Mouse (Mus musculus) limb, embryonic 10.5 days (tissue): ENCODE results near the gene Zfp667. TPM values are rescaled to one million over a fixed set of nuclear protein-coding genes. Genes with fewer than 3 reads are reported as not detected.
"Not testable (repeated sequence)": the region's sequence is repeated elsewhere in the genome, so short reads cannot be mapped to it uniquely, and the experiment has no call there.

Source experiments
- DNase-seq: peaks from one replicate; pipeline ENCODE4 v3.0.0-alpha.2; 2017; ENCODE audit warnings: low spot score
- H3K27ac ChIP-seq: fragments of 300-500 bp; sonication (generic); 2 replicates; pipeline ENCODE4 v1.5.1; 2016; ENCODE audit warnings: mild to moderate bottlenecking
- H3K27me3 ChIP-seq: fragments of 300-500 bp; sonication (generic); 2 replicates; pipeline ENCODE4 v1.6.1; 2016; ENCODE audit warnings: low read depth, mild to moderate bottlenecking; ENCODE audit not compliant: poor library complexity, severe bottlenecking
- H3K36me3 ChIP-seq: fragments of 300-500 bp; sonication (generic); 2 replicates; pipeline ENCODE4 v1.6.1; 2016; ENCODE audit warnings: mild to moderate bottlenecking, moderate library complexity
- H3K4me1 ChIP-seq: fragments of 300-500 bp; sonication (generic); 2 replicates; pipeline ENCODE4 v1.6.1; 2016
- H3K4me3 ChIP-seq: fragments of 300-500 bp; sonication (generic); 2 replicates; pipeline ENCODE4 v1.5.1; 2016; ENCODE audit warnings: mild to moderate bottlenecking, moderate library complexity
- H3K9me3 ChIP-seq: fragments of 300-500 bp; sonication (generic); replicated peaks from 2 replicates; pipeline ENCODE4 v1.6.1; 2016; ENCODE audit warnings: mild to moderate bottlenecking
- WGBS: fragments of 180-500 bp; shearing (Covaris S2); methylation state at CpG from one replicate; pipeline ENCODE4 v1.1.7; 2016; 5-methylcytosine and 5-hydroxymethylcytosine counted together
- polyA plus RNA-seq: library from polyadenylated mRNA; unstranded; fragments of >200 nt; fragmentation: Nextera tagmentation; extraction: Ambion mirVana; gene quantifications from 2 replicates; pipeline ENCODE4 v1.2.1, GENCODE M21; 2016

Zfp667 gene
- polyA plus RNA-seq, 1 experiment from 2014 or later = 6.4 TPM

DNA sequence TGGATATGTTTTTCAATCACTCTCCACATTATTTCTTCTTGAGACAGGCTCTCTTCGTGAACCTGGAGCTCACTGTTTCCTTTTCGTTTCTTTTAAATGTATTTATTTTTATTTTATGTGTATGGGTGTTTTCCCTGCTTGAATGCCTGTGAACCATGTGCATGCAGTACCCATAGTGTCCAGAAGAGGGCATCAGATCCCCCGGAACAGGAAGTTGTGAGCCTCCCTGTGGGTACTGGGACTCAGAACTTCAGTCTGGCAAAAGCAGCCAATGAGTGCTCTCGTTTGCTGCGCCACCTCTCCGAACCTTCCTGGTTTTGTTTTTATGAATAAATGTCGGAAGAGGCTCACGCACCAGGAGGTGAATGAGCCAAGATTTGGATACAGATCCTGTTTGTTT, 20.7 kb upstream of the Zfp667 start:
- no peak overlapping the region for H3K4me3 ChIP-seq
- DNase-seq = peak; percentile 39
- no peaks in the 10 kb centered on the region for H3K36me3 ChIP-seq
- 62% methylated on average over 8 of the region's 8 CpGs for WGBS
- no peaks in the 10 kb centered on the region for H3K4me1 ChIP-seq
- 0 out of 2 replicates have a peak, but pooled peaks cover 2% of the 10 kb centered on the region for H3K9me3 ChIP-seq
- no peaks in the 10 kb centered on the region for H3K27me3 ChIP-seq
- H3K27ac ChIP-seq = no peak overlapping the region

DNA sequence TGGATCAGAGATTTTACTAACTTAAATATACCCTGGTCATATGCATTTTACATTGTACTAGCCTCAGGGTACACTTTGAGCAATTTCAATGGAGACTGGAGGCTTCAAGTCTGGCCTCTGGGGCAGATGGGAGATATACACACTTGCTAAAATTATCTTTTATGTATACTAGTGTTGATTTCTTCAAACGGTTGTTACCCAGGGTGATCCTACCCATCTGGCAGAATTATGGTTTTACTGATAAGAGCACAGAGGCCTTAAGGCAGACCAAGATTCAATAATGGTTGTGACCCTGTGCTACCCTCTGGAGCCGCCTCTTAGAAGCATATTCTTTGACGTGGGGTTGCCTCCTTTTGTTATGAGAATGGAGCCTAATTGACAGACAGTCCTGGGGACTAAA, 8.5 kb upstream of the Zfp667 start:
- H3K36me3 ChIP-seq = no peaks in the 10 kb centered on the region

DNA sequence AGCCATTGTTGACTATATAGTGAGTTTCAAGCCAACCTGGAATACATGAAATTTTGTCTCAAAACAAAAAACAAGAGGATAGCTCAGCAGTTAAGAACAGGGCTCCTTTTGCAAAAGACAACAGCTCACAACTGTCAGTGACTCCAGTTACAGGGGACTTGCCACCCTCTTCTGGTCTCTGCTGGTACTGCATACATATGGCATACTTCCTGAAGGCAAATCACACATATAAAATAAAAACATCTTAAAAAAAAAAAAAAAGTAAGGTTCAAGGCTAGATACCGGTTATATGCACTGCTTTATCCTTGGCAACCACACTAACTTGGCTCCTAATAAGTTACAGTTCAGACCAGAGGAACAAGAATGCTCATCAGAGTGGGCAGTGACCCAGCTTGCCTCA, 3.6 kb upstream of the Zfp667 start:
- Histone ChIP-seq H3K36me3 (no peaks in the 10 kb centered on the region), H3K9me3 (no peaks in the 10 kb centered on the region), H3K4me1 (peaks cover 15% of the 10 kb centered on the region), H3K4me3 (peak overlapping the region; percentile 61), H3K27me3 (no peaks in the 10 kb centered on the region), H3K27ac (peak overlapping the region; percentile 87; the same call in 1 of the 2 replicates)
- DNase-seq = peak; percentile 67
- 2% methylated on average over 1 of the region's 1 CpGs for WGBS

More for the DNA sequence above, 8.5 kb upstream of the Zfp667 start:
- 54% methylated on average over 3 of the region's 3 CpGs for WGBS
- Histone ChIP-seq H3K27me3 (no peaks in the 10 kb centered on the region), H3K4me1 (no peaks in the 10 kb centered on the region), H3K9me3 (no peaks in the 10 kb centered on the region), H3K27ac (no peak overlapping the region), H3K4me3 (no peak overlapping the region)
- no peak for DNase-seq

DNA sequence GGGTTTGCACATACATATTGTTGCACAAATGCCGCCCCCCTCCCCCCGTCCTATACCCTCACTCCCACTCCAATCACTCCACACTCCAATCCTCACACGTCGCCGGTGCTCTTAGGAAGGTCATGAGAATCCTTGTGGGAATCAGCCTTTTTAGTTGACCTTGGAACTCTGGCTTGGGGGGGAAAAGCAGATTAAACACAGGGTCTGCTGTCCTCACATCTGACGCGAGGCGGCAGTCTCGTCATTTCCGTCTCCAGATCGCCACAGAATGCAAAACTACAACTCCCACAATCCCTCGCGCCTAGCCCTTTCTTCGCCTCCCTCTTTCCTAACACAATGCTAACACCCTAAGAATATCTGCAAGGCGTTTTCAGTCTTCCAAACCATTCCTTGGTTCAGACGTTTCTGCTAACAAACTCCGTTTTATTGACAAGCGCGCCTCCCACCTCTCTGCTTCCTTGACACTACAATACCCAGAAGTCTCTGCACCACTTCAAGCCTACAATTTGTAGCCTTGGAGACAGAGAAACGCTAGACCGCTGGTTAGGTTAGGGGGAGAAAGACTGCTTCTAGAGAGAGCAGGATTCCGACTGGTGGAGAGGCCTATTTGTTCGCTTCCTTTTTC, 2.8 kb upstream of the Zfp667 start:
- DNase-seq = peak; percentile 83
- Histone ChIP-seq H3K4me1 (peaks cover 15% of the 10 kb centered on the region), H3K27me3 (no peaks in the 10 kb centered on the region), H3K9me3 (no peaks in the 10 kb centered on the region), H3K4me3 (peak overlapping the region; percentile 61), H3K27ac (peak overlapping the region; percentile 87), H3K36me3 (no peaks in the 10 kb centered on the region)
- WGBS = 2% methylated on average over 23 of the region's 23 CpGs

DNA sequence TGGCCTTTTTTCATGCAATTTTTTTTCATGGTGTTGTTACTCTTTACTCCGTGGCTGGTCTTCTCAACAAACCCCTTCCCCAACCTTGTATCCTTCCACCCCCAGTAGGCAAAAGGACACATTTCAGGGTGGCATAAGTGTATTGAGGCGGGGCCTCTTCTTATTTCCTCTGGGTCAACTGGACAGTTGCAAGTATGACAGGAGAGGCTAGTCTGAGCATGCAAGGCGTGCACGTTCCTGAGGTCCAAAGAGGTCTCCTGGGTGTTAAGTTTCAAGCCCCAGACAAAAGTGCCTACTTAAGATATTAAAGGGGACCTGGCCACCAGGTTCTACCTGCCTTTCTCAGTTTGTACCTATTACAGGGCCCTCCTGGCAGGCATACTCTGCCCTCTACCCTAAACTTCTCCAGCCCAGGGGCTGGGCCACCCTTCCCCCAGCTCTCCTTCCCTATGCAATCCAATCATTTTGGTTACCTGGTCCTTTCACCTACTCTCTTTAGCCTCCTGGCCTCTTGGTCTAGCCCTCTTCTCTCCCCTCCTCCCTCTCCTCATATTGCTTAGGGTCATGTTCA, 1.9 kb upstream of the Zfp667 start:
- no peaks in the 10 kb centered on the region for H3K9me3 ChIP-seq
- 83% methylated on average over 4 of the region's 4 CpGs for WGBS
- no peak for DNase-seq
- peaks cover 15% of the 10 kb centered on the region for H3K4me1 ChIP-seq
- H3K4me3 ChIP-seq = no peak overlapping the region
- H3K27ac ChIP-seq = no peak overlapping the region
- no peaks in the 10 kb centered on the region for H3K27me3 ChIP-seq
- H3K36me3 ChIP-seq = no peaks in the 10 kb centered on the region

DNA sequence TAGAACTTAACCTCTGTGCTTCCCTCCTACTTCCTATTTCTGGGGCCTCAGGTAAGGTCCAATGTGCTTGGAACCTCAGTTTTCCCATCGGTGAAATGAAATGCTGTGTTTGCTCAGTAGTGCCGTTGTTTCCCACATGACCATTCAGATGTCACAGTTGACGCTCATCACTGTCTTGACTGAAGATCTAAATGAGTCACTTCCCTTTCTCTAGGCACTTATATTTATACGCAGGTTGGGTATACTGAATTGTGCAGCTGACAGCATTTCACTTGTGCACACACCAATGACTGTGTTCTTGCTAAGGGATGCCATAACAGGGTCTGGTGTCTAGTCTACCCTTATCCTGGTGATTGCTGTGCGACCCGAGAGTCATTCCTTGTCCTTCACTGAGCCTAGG, 1.0 kb upstream of the Zfp667 start:
- no peaks in the 10 kb centered on the region for H3K9me3 ChIP-seq
- no peaks in the 10 kb centered on the region for H3K27me3 ChIP-seq
- no peak overlapping the region for H3K4me3 ChIP-seq
- WGBS = 93% methylated on average over 6 of the region's 6 CpGs
- H3K4me1 ChIP-seq = peaks cover 15% of the 10 kb centered on the region
- H3K36me3 ChIP-seq = no peaks in the 10 kb centered on the region
- DNase-seq = no peak
- H3K27ac ChIP-seq = no peak overlapping the region

DNA sequence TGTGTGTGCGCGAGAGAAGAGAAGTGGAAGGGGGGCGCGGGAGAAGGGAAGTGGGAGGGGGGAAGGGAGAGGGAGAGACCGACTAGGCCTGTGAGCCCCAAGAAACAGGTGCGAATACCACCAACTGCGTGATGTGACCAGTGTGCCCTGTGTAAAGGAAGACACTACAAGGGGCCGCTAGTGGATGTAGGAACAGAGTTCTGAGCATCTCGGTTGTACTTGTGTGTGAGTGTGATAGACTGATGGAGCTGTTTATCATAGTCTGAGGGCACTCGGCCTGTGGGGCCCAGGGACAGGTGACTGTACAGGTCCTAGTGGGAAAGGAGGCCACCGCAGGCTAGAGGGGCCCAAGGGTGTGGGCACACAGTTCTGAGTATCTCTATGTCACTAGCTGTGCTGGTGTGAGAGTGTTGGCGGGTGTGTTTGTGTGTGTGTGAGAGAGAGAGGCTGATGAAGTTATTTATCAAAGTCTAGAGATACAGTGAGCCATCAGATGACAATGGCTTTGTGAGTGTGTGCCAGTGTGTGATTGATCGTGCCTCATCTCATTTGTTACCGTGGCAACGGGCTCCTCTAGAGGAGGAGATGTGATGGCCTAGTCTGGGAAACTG, 647 bp downstream of the Zfp667 start:
- 38% methylated on average over 15 of the region's 15 CpGs for whole genome bisulfite sequencing
- Histone ChIP-seq H3K4me1 (peaks cover 15% of the 10 kb centered on the region), H3K27me3 (no peaks in the 10 kb centered on the region), H3K36me3 (no peaks in the 10 kb centered on the region), H3K4me3 (peak overlapping the region; percentile 65), H3K9me3 (no peaks in the 10 kb centered on the region), H3K27ac (peak overlapping the region; percentile 82)
- peak; percentile 33 for DNase-seq

DNA sequence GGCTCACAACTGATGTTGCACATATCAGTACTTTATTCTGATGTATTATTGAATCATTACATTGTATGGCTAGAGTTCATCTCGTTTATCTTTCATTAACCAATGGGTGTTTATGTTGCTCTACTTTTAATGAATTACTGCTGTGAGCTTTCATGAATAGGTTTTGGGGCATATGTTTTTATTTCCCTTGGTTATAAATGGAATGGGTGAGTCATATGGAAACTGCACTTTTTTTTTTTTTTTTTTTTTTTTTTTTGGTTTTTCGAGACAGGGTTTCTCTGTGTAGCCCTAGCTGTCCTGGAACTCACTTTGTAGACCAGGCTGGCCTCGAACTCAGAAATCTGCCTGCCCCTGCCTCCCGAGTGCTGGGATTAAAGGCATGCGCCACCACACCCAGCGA, 4.7 kb downstream of the Zfp667 start:
- not testable (repeated sequence) for H3K36me3 ChIP-seq, H3K4me1 ChIP-seq
- 81% methylated on average over 6 of the region's 6 CpGs for WGBS

DNA sequence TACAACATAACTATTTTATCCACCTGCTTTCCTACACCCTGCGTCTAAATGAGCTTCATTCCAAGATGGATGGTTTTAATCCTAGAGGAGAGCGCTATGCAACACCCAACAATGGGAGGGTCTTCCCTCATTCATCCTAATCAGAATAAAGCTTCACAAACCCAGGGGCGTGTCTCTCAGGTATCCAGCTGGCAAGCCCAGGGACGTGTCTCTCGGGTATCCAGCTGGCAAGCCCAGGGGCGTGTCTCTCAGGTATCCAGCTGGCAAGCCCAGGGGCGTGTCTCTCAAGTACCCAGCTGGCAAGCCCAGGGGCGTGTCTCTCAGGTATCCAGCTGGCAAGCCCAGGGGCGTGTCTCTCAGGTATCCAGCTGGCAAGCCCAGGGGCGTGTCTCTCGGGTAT, 14.4 kb downstream of the Zfp667 start:
- not testable (repeated sequence) for H3K27me3 ChIP-seq, H3K27ac ChIP-seq, DNase-seq, H3K4me3 ChIP-seq, H3K4me1 ChIP-seq, H3K9me3 ChIP-seq
- WGBS = 76% methylated on average over 11 of the region's 11 CpGs
- H3K36me3 ChIP-seq = peaks cover 18% of the 10 kb centered on the region

More for the DNA sequence above, 4.7 kb downstream of the Zfp667 start:
- DNase-seq, H3K27me3 ChIP-seq, H3K9me3 ChIP-seq, H3K27ac ChIP-seq, H3K4me3 ChIP-seq: not testable (repeated sequence)

DNA sequence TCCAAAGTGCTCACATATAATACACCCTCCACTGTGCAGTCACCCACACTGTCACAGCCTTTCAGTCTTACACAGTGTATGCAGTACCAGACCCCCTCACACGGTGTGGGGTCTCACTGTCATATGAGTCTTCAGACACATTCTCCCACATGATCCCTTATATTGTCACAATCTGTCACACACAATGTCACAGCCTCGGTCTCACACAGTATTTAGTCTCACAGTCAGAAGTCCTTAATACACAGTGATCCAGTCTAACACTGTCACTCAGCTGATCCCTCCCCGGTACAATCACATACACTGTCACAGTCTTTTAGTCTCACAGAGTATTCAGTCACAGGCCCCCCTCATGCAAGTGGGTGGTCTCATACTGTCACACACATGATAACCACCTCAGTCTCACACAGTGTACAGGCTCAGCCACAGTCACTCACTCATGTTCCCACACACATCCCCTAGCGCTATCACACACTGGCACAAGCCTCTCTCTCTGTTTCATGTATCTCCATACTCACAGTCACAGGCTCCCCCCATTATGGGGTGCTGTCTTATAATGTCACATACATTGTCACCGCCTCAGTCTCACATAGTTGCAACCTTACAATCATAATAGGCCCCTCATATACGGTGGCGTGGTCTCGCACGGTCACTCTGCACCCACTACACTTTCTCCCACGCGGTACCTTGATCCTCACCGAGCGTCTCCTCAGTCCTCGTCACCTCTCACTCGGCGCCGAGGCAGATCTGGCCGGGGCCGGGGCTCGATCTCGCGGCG, 44.3 kb downstream of the Zfp667 start:
- peak overlapping the region; percentile 90 for H3K27ac ChIP-seq
- peak overlapping the region; percentile 67 for H3K4me3 ChIP-seq
- no peaks in the 10 kb centered on the region for H3K9me3 ChIP-seq
- WGBS = 20% methylated on average over 23 of the region's 23 CpGs
- H3K4me1 ChIP-seq = peaks cover 10% of the 10 kb centered on the region
- H3K27me3 ChIP-seq = no peaks in the 10 kb centered on the region
- peaks cover 3% of the 10 kb centered on the region; the same call in 1 of the 2 replicates for H3K36me3 ChIP-seq
- no peak for DNase-seq

DNA sequence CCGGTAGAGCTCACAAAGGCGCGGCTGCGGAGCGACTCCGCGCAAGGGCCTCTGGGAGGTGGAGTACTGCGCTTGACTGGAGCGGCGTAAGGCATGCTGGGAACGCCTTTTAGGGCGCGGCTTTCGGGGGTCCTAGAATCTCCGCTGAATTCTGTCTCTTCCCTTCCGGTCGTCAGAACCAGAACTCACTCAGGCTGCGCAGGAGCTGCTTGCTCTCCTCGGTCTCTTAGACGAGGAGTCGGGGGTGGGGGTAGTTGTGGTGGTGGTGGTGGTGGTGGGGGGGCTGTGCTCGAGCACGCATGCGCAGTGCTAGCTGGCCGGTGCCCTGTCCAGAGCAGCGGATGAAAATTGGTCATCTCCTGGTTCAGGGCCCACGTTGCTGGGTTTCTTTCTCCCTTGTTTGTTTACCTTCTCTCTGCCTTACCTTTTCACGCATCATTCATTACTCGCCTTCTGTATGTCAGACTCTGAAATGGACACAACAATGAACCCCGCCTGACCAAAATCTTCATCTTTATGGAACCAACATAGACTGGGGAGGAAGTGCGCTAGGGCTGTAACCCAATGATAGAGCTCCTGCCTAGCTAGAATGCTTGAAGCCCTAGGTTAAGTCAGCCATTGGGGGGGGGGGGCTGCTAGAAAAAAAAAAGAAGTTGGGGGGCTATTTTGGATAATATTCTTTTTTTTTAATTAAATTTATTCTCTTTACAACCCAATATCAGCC, 45.0 kb downstream of the Zfp667 start, which contains the start of gene Zfp583:
Gene Zfp583, minus strand, starts transcription at position 53 of the 724 bp plus-strand sequence.
- peak; percentile 86 for DNase-seq
- Histone ChIP-seq H3K27ac (peak within 1 kb of the TSS; percentile 90), H3K9me3 (no peaks in the 10 kb centered on the region), H3K4me1 (peaks cover 10% of the 10 kb centered on the region), H3K36me3 (peaks cover 3% of the 10 kb centered on the region; the same call in 1 of the 2 replicates), H3K4me3 (peak within 1 kb of the TSS; percentile 67), H3K27me3 (no peaks in the 10 kb centered on the region)
- 5% methylated on average over 31 of the region's 31 CpGs for WGBS

DNA sequence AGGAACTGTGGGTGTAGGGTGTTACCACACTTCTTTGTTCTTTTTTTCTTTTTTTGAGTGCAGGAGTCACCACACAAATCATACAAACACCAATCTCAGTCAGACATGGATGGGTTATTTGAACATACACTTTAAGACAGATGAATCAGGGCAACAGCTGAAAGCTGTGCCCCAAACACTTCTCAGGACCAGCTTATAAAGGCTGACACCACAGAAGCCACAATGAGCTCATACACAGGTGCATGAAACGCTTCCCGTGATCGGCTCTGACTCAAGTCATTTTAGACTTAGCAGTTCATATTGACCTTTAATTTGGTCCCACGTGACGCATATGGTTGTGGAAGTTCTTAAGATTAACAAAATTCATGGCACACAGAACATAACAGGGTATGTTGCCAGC, 53.5 kb downstream of the Zfp667 start:
- no peaks in the 10 kb centered on the region for H3K27me3 ChIP-seq
- no peak for DNase-seq
- no peaks in the 10 kb centered on the region for H3K9me3 ChIP-seq
- no peak overlapping the region for H3K4me3 ChIP-seq
- H3K4me1 ChIP-seq = no peaks in the 10 kb centered on the region
- WGBS = 82% methylated on average over 5 of the region's 5 CpGs
- no peaks in the 10 kb centered on the region for H3K36me3 ChIP-seq
- H3K27ac ChIP-seq = no peak overlapping the region
